Mouse (Mus musculus): ENCODE measurements around the gene Usp16. TPM values are rescaled to one million over a fixed set of nuclear protein-coding genes. Genes with fewer than 3 reads are reported as not detected.
"Not testable (repeated sequence)": the region's sequence is repeated elsewhere in the genome, so short reads cannot be mapped to it uniquely, and the experiment has no call there.

The Usp16 gene
- polyA plus RNA-seq, 1 experiment: 15.6 TPM

DNA sequence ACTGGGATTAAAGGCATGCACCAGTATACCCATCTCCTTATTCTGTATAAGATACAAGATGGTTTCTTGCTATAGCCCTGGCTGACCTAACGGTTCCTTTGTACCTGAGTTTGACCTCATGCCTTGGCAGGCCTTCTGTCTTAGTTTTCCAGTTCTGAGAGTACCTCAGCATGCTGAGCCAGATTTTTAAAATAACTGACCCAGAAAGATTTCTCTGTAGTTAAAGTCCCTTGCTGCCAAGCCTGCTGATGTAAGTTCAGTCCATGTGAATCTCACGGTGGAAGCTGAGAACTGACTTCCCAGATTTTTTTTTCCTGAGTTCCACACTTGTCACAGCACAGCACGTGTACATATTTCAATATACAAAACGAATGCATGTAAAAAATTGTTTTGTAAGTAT, 16.1 kb downstream of the Usp16 start:
- Histone ChIP-seq H3K4me1 (ENCODE audit: control insufficient read depth, insufficient read depth, insufficient read length) (no peaks in the 10 kb centered on the region), H3K27me3 (ENCODE audit: control insufficient read depth, insufficient read depth, low read length) (no peaks in the 10 kb centered on the region), H3K36me3 (ENCODE audit: control insufficient read depth, insufficient read depth, low read length) (peaks cover 37% of the 10 kb centered on the region), H3K27ac (ENCODE audit: insufficient read depth, low read length) (no peak overlapping the region), H3K4me3 (ENCODE audit: extremely low read depth, insufficient read depth, insufficient read length) (no peak overlapping the region)
- 90% methylated on average over 4 of the region's 4 CpGs for WGBS
- no peak for DNase-seq (ENCODE audit: low read depth in 1 of 2, low spot score in 2 of 2)
- TF ChIP-seq CTCF (IDR thresholded peaks at IDR 0.05; ENCODE audit: extremely low read depth, insufficient read depth, insufficient read length, insufficient replicate concordance): no peak
- TF ChIP-seq POLR2A (IDR thresholded peaks at IDR 0.05; ENCODE audit: low read depth, low read length): no peak

DNA sequence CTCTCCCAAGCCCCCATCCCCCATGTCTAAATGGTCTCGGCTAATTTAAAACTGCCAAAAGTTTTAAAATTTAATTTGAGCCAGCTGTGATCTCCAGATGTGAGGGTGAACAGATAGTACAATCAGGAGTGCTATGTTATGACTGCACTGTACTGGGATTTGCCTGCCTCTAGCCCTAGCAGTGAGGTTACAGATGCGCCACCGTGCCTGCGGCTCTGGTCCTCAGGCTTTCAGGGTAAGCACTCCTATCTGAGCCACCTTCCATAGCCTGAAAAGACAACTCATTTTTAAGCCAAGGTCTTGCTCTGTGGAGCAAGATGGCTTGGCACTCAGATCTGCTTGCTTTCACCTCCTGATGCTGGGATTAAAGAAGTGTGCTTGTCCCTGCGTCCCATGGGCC, 29.9 kb downstream of the Usp16 start:
- no peak for DNase-seq (ENCODE audit: low read depth in 1 of 2, low spot score in 2 of 2)
- peaks cover 57% of the 10 kb centered on the region for H3K36me3 ChIP-seq (ENCODE audit: control insufficient read depth, insufficient read depth, low read length)
- H3K4me1 ChIP-seq (ENCODE audit: control insufficient read depth, insufficient read depth, insufficient read length): no peaks in the 10 kb centered on the region
- no peaks in the 10 kb centered on the region for H3K27me3 ChIP-seq (ENCODE audit: control insufficient read depth, insufficient read depth, low read length)
- no peak overlapping the region for H3K4me3 ChIP-seq (ENCODE audit: extremely low read depth, insufficient read depth, insufficient read length)
- WGBS: 91% methylated on average over 5 of the region's 5 CpGs
- TF ChIP-seq POLR2A (IDR thresholded peaks at IDR 0.05; ENCODE audit: low read depth, low read length): no peak
- no peak for TF ChIP-seq CTCF (IDR thresholded peaks at IDR 0.05; ENCODE audit: extremely low read depth, insufficient read depth, insufficient read length, insufficient replicate concordance)
- H3K27ac ChIP-seq (ENCODE audit: insufficient read depth, low read length): no peak overlapping the region

DNA sequence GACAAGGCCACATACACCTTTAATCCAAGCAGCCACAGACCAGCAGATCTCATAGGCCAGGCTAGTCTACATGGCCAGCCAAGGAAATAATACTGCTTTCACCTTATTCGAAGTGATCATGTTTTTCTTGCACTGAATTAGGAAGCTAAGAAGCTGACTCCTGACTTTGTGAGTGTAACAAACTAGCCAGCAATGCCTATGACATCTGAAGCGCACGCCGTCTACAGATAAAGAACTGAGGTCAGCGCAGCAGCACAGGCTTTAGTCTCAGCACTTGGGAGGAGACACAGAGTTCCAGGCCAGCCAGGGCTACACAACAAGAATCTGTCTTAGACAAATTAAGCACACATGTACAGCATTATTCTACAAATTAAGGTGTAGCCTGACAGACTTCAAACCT, 32.2 kb downstream of the Usp16 start:
- no peaks in the 10 kb centered on the region for H3K4me1 ChIP-seq (ENCODE audit: control insufficient read depth, insufficient read depth, insufficient read length)
- TF ChIP-seq CTCF (IDR thresholded peaks at IDR 0.05; ENCODE audit: extremely low read depth, insufficient read depth, insufficient read length, insufficient replicate concordance): no peak
- no peak for TF ChIP-seq POLR2A (IDR thresholded peaks at IDR 0.05; ENCODE audit: low read depth, low read length)
- no peak overlapping the region for H3K27ac ChIP-seq (ENCODE audit: insufficient read depth, low read length)
- H3K36me3 ChIP-seq (ENCODE audit: control insufficient read depth, insufficient read depth, low read length): peaks cover 66% of the 10 kb centered on the region
- no peaks in the 10 kb centered on the region for H3K27me3 ChIP-seq (ENCODE audit: control insufficient read depth, insufficient read depth, low read length)
- 93% methylated on average over 5 of the region's 5 CpGs for WGBS
- H3K4me3 ChIP-seq (ENCODE audit: extremely low read depth, insufficient read depth, insufficient read length): no peak overlapping the region
- DNase-seq (ENCODE audit: low read depth in 1 of 2, low spot score in 2 of 2): no peak

DNA sequence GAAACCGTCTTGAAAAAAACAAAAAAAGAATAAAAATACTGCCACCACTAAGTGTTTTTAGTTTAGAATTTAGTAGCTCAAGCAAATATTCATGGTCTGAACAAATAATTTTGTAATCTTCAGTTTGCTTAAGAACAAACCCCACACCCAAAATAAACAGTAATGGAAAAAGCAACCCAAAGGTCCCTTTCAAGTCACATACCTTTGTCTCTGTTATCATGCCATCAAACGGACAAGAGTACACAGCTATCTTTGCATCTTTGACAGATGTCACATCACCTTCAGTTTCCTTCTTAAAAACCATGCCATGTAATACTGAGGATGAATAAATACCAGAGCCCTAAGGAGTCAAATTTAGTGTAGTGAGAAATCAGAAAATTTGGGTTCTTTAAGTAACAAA, 34.1 kb downstream of the Usp16 start:
- Histone ChIP-seq H3K36me3 (ENCODE audit: control insufficient read depth, insufficient read depth, low read length) (peaks cover 58% of the 10 kb centered on the region), H3K27ac (ENCODE audit: insufficient read depth, low read length) (no peak overlapping the region), H3K4me3 (ENCODE audit: extremely low read depth, insufficient read depth, insufficient read length) (no peak overlapping the region), H3K27me3 (ENCODE audit: control insufficient read depth, insufficient read depth, low read length) (no peaks in the 10 kb centered on the region), H3K4me1 (ENCODE audit: control insufficient read depth, insufficient read depth, insufficient read length) (no peaks in the 10 kb centered on the region)
- no peak for TF ChIP-seq POLR2A (IDR thresholded peaks at IDR 0.05; ENCODE audit: low read depth, low read length)
- no peak for TF ChIP-seq CTCF (IDR thresholded peaks at IDR 0.05; ENCODE audit: extremely low read depth, insufficient read depth, insufficient read length, insufficient replicate concordance)
- DNase-seq (ENCODE audit: low read depth in 1 of 2, low spot score in 2 of 2): no peak
- WGBS: 83% methylated on average over 2 of the region's 2 CpGs

DNA sequence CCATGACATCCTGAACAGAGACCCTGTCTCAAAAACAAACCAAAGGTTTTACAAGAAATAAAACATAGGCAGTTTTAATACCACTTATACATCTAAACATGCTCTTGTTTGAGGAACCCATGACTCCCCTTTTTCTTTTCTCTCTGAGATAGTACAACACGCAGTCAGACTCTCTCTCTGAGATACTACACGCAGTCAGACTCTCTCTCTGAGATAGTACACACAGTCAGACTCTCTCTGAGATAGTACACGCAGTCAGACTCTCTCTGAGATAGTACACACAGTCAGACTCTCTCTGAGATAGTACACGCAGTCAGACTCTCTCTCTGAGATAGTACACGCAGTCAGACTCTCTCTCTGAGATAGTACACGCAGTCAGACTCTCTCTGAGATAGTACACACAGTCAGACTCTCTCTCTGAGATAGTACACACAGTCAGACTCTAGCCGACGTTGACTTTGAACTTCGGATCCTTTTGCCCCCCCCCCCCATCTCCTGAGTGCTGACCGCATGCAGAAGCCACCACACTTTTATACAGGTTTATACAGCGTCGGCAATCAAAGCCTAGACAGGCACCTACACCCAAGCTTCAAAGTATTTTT, 37.8 kb downstream of the Usp16 start:
- 95% methylated on average over 12 of the region's 12 CpGs for WGBS
- not testable (repeated sequence) for DNase-seq (ENCODE audit: low read depth in 1 of 2, low spot score in 2 of 2); H3K4me1 ChIP-seq (ENCODE audit: control insufficient read depth, insufficient read depth, insufficient read length); H3K27ac ChIP-seq (ENCODE audit: insufficient read depth, low read length); H3K4me3 ChIP-seq (ENCODE audit: extremely low read depth, insufficient read depth, insufficient read length); H3K27me3 ChIP-seq (ENCODE audit: control insufficient read depth, insufficient read depth, low read length)
- H3K36me3 ChIP-seq (ENCODE audit: control insufficient read depth, insufficient read depth, low read length): peaks cover 31% of the 10 kb centered on the region

DNA sequence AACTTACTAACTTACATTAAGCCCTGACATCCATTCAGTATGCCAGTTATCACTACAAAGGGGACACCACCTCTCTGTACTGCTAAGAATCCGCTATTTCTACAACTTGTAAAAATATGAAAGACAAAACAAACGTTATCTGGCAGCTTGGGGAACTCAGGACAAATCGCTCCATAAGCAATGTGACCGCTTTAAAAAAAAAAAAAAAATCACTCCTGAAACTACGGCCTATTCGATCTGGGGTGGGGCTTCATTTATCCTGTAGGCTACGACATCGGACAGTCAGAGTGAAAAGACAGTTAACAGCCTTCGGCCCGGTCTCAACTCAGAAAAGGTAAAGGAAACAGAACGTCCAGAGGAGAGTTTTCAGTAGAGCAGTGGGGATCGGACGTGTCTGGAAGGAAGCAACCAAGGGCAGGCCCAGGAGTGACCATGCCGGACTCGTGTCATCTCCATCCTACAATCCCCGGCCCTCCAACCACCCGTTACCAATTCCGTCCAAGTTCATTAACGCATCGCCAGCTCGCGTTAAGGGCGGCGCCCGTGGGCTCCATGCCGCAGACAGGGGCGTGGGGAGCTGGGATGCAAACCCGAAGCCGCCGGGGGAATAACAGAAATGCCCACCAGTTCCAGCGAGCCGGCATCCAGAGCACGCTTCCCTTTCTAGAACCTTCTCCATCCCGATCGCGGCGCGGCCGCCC, 40.6 kb downstream of the Usp16 start:
- WGBS: under 1% methylated on average over 39 of the region's 39 CpGs
- Histone ChIP-seq H3K4me1 (ENCODE audit: control insufficient read depth, insufficient read depth, insufficient read length) (no peaks in the 10 kb centered on the region), H3K36me3 (ENCODE audit: control insufficient read depth, insufficient read depth, low read length) (peaks cover 14% of the 10 kb centered on the region), H3K27me3 (ENCODE audit: control insufficient read depth, insufficient read depth, low read length) (no peaks in the 10 kb centered on the region), H3K4me3 (ENCODE audit: extremely low read depth, insufficient read depth, insufficient read length) (peak overlapping the region; percentile 94), H3K27ac (ENCODE audit: insufficient read depth, low read length) (peak overlapping the region; percentile 81)
- no peak for TF ChIP-seq POLR2A (IDR thresholded peaks at IDR 0.05; ENCODE audit: low read depth, low read length)
- TF ChIP-seq CTCF (IDR thresholded peaks at IDR 0.05; ENCODE audit: extremely low read depth, insufficient read depth, insufficient read length, insufficient replicate concordance): no peak
- DNase-seq (ENCODE audit: low read depth in 1 of 2, low spot score in 2 of 2): peak in 1 of 2 experiments; percentile 2

DNA sequence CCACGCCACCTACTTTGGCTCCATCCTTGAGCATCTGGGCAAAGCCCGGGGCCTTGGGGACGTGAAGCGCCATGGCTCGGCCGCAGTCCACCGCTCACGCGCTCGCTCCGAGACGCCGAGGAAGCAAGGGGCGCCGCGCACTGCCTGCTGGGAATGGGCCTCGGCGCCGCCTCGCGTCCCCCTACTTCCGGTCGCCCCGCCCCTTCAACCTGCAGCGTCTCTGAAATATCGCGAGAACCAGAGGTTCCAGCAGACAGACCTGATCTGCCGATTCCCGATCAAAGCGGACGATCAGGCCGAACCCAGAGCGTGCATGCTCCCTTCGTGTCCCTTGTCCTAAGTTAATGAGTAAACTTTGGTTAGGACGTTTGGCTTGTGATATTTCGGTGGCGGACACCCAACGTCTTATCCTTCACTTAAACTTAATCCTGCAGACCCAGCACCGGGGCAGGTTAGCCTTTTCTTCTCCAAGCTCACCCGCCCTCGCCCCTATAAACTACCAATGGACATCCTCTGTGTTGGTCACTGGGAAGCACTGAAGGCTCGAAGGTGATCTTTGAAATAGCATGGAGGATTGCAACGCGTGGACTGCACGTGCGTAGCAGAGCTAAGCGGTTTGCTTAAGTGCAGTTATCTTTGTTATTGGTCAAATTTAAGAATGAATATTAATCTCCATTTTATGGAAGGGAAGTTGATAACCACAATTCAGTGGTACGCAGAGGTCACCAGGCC, 41.4 kb downstream of the Usp16 start, which contains the start of gene Cct8:
TSS of gene Cct8 (minus strand) at position 158 of the 732 bp plus-strand sequence.
- H3K4me3 ChIP-seq (ENCODE audit: extremely low read depth, insufficient read depth, insufficient read length): peak within 1 kb of the TSS; percentile 94
- H3K36me3 ChIP-seq (ENCODE audit: control insufficient read depth, insufficient read depth, low read length): peaks cover 9% of the 10 kb centered on the region
- no peaks in the 10 kb centered on the region for H3K4me1 ChIP-seq (ENCODE audit: control insufficient read depth, insufficient read depth, insufficient read length)
- peak; percentile 95 to 97 for DNase-seq (ENCODE audit: low read depth in 1 of 2, low spot score in 2 of 2)
- no peaks in the 10 kb centered on the region for H3K27me3 ChIP-seq (ENCODE audit: control insufficient read depth, insufficient read depth, low read length)
- peak within 1 kb of the TSS; percentile 81 for H3K27ac ChIP-seq (ENCODE audit: insufficient read depth, low read length)
- peak; percentile 58 for TF ChIP-seq POLR2A (IDR thresholded peaks at IDR 0.05; ENCODE audit: low read depth, low read length)
- TF ChIP-seq CTCF (IDR thresholded peaks at IDR 0.05; ENCODE audit: extremely low read depth, insufficient read depth, insufficient read length, insufficient replicate concordance): peak; percentile 1; the same call in 1 of the 2 replicates
- under 1% methylated on average over 48 of the region's 48 CpGs for WGBS

Data from spleen, adult 2 months (tissue).